Mouse (Mus musculus): Measurements from ENCODE around the gene Tiprl.

- no peak for TF ChIP-seq POLR2A (IDR thresholded peaks at IDR 0.05; ENCODE audit: control insufficient read depth, low read depth, low read length)
- no peak for TF ChIP-seq CTCF (IDR thresholded peaks at IDR 0.05; ENCODE audit: control insufficient read depth, insufficient read depth, insufficient replicate concordance, low read depth, low read length)
These were observed 65.5 kb downstream of the Tiprl start for GRCm38 (mm10) chr1:165171277-165171676.
